Mouse (Mus musculus): Measurements from ENCODE around the gene Clic3. TPM values are rescaled to one million over a fixed set of nuclear protein-coding genes. Genes with fewer than 3 reads are reported as not detected.

Clic3 gene
- polyA plus RNA-seq, 1 experiment: 0.15 TPM

DNA sequence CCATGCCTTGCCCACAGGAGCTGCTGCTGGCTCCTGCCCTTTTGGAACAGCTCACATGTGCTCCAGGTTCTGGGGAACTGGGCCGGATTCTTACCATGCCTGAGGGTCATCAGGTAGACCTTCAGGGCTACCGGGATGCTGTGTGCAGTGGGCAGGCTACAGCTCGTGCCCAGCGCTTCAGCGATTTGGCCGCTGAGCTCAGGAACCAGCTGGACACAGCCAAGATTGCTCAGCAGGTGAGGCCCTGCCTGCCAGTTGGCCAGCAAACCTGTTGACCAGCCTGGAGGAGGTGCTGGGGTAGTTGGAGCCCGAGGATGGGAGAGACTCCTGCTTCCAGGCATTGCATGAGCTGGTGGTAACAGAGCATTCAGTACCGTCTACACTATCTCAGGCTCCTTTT is 22.3 kb upstream of the Clic3 start:
- peaks cover 7% of the 10 kb centered on the region for H3K27me3 ChIP-seq (ENCODE audit: control insufficient read depth, insufficient read depth, insufficient read length)
- no peak for TF ChIP-seq USF1 (IDR thresholded peaks at IDR 0.05; ENCODE audit: low read depth)
- no peak for TF ChIP-seq MYOD1 (IDR thresholded peaks at IDR 0.05; ENCODE audit: control insufficient read depth, insufficient read length, low read depth)
- TF ChIP-seq CEBPB (IDR thresholded peaks at IDR 0.05; ENCODE audit: low read depth): no peak
- no peak for TF ChIP-seq FOSL1 (IDR thresholded peaks at IDR 0.05; ENCODE audit: insufficient read depth, low read length, poor library complexity, severe bottlenecking)
- no peak for TF ChIP-seq MAX (IDR thresholded peaks at IDR 0.05)
- TF ChIP-seq CTCF (IDR thresholded peaks at IDR 0.05; ENCODE audit: control insufficient read depth, insufficient read depth, insufficient read length): no peak
- TF ChIP-seq MYOG (IDR thresholded peaks at IDR 0.05; ENCODE audit: control insufficient read depth, extremely low read depth, insufficient read length): no peak
- H3K4me3 ChIP-seq (ENCODE audit: insufficient read depth, poor library complexity, severe bottlenecking): no peak overlapping the region
- no peaks in the 10 kb centered on the region for H3K79me2 ChIP-seq (ENCODE audit: control insufficient read depth, insufficient read depth)
- H3K36me3 ChIP-seq (ENCODE audit: control insufficient read depth, insufficient read depth): no peaks in the 10 kb centered on the region
- H3K79me3 ChIP-seq (ENCODE audit: low read depth): no peaks in the 10 kb centered on the region
- H3ac ChIP-seq (ENCODE audit: control insufficient read depth, insufficient read length, low read depth): no peak overlapping the region

DNA sequence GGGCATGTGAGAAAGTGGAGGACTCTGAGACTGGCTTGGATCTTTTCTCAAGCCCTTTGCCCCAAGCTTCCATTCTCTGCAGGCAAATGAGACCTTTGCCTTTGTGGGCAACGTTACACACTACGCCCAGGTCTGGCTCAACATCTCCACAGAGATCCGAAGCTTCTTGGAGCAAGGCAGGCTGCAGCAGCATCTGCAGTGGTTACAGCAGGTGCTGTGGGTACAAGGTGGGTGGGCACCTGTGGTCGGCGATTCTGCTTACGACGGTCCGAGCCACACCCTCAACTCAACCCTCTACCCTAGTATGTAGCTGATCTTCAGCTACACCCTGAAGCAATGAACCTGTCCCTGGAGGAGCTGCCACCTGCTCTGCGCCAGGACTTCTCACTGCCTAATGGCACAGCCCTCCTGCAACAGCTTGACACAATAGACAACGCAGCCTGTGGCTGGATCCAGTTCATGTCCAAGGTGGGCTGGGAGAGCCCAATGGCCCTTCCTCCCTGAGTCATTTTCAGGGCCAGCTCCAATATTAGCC is 20.3 kb upstream of the Clic3 start:
- Histone ChIP-seq H3K79me2 (ENCODE audit: control insufficient read depth, insufficient read depth) (no peaks in the 10 kb centered on the region), H3K4me3 (ENCODE audit: insufficient read depth, poor library complexity, severe bottlenecking) (no peak overlapping the region), H3K36me3 (ENCODE audit: control insufficient read depth, insufficient read depth) (no peaks in the 10 kb centered on the region), H3ac (ENCODE audit: control insufficient read depth, insufficient read length, low read depth) (no peak overlapping the region), H3K27me3 (ENCODE audit: control insufficient read depth, insufficient read depth, insufficient read length) (no peaks in the 10 kb centered on the region), H3K79me3 (ENCODE audit: low read depth) (no peaks in the 10 kb centered on the region)
- TF ChIP-seq MYOG (IDR thresholded peaks at IDR 0.05; ENCODE audit: control insufficient read depth, extremely low read depth, insufficient read length) (no peak), MYOD1 (IDR thresholded peaks at IDR 0.05; ENCODE audit: control insufficient read depth, insufficient read length, low read depth) (no peak), CTCF (IDR thresholded peaks at IDR 0.05; ENCODE audit: control insufficient read depth, insufficient read depth, insufficient read length) (no peak), USF1 (IDR thresholded peaks at IDR 0.05; ENCODE audit: low read depth) (no peak), MAX (IDR thresholded peaks at IDR 0.05) (no peak), FOSL1 (IDR thresholded peaks at IDR 0.05; ENCODE audit: insufficient read depth, low read length, poor library complexity, severe bottlenecking) (no peak), CEBPB (IDR thresholded peaks at IDR 0.05; ENCODE audit: low read depth) (no peak)

DNA sequence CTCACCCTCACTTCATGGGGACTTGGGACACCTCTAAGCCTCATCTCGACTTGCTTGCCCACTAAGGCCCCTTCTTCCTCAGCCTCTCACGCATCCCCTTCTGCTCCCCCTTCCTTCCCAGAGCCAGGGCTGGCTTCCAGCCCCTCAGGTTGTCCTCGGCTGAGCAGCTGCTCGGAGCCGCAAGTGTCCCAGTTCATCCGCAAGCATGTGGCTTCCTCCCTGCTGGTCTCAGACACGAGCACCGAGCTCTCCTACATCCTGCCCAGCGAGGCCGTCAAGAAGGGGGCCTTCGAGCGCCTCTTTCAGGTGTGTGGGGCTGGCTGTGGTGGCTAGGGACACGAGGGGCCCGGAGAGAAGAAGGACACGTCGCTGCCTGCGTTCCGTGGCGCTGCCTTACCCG is 15.6 kb upstream of the Clic3 start:
- Histone ChIP-seq H3K36me3 (ENCODE audit: control insufficient read depth, insufficient read depth) (no peaks in the 10 kb centered on the region), H3ac (ENCODE audit: control insufficient read depth, insufficient read length, low read depth) (no peak overlapping the region), H3K79me2 (ENCODE audit: control insufficient read depth, insufficient read depth) (no peaks in the 10 kb centered on the region), H3K27me3 (ENCODE audit: control insufficient read depth, insufficient read depth, insufficient read length) (no peaks in the 10 kb centered on the region), H3K79me3 (ENCODE audit: low read depth) (no peaks in the 10 kb centered on the region), H3K4me3 (ENCODE audit: insufficient read depth, poor library complexity, severe bottlenecking) (no peak overlapping the region)
- TF ChIP-seq MYOG (IDR thresholded peaks at IDR 0.05; ENCODE audit: control insufficient read depth, extremely low read depth, insufficient read length) (no peak), MAX (IDR thresholded peaks at IDR 0.05) (no peak), FOSL1 (IDR thresholded peaks at IDR 0.05; ENCODE audit: insufficient read depth, low read length, poor library complexity, severe bottlenecking) (no peak), USF1 (IDR thresholded peaks at IDR 0.05; ENCODE audit: low read depth) (no peak), MYOD1 (IDR thresholded peaks at IDR 0.05; ENCODE audit: control insufficient read depth, insufficient read length, low read depth) (no peak), CTCF (IDR thresholded peaks at IDR 0.05; ENCODE audit: control insufficient read depth, insufficient read depth, insufficient read length) (no peak), CEBPB (IDR thresholded peaks at IDR 0.05; ENCODE audit: low read depth) (no peak)

DNA sequence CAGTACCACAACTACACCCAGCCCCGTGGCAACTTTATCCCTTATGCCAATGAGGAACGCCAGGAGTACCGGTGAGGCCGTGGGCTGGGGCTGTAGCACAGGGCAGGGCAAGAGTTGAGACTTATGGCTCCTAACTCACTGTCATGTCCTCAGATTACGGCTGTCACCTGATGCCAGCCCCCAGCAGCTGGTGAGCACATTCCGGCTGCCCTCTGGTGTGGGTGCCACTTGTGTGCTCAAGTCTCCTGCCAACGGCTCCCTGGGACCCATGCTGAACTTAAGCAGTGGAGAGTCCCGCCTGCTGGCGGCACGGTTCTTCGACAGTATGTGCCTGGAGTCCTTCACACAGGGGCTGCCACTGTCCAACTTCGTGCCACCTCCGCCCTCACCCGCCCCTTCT is 14.0 kb upstream of the Clic3 start:
- no peak overlapping the region for H3K4me3 ChIP-seq (ENCODE audit: insufficient read depth, poor library complexity, severe bottlenecking)
- no peaks in the 10 kb centered on the region for H3K36me3 ChIP-seq (ENCODE audit: control insufficient read depth, insufficient read depth)
- TF ChIP-seq MAX (IDR thresholded peaks at IDR 0.05) (no peak), MYOD1 (IDR thresholded peaks at IDR 0.05; ENCODE audit: control insufficient read depth, insufficient read length, low read depth) (no peak)
- H3ac ChIP-seq (ENCODE audit: control insufficient read depth, insufficient read length, low read depth): no peak overlapping the region
- no peaks in the 10 kb centered on the region for H3K79me2 ChIP-seq (ENCODE audit: control insufficient read depth, insufficient read depth)
- no peaks in the 10 kb centered on the region for H3K79me3 ChIP-seq (ENCODE audit: low read depth)
- H3K27me3 ChIP-seq (ENCODE audit: control insufficient read depth, insufficient read depth, insufficient read length): no peaks in the 10 kb centered on the region

DNA sequence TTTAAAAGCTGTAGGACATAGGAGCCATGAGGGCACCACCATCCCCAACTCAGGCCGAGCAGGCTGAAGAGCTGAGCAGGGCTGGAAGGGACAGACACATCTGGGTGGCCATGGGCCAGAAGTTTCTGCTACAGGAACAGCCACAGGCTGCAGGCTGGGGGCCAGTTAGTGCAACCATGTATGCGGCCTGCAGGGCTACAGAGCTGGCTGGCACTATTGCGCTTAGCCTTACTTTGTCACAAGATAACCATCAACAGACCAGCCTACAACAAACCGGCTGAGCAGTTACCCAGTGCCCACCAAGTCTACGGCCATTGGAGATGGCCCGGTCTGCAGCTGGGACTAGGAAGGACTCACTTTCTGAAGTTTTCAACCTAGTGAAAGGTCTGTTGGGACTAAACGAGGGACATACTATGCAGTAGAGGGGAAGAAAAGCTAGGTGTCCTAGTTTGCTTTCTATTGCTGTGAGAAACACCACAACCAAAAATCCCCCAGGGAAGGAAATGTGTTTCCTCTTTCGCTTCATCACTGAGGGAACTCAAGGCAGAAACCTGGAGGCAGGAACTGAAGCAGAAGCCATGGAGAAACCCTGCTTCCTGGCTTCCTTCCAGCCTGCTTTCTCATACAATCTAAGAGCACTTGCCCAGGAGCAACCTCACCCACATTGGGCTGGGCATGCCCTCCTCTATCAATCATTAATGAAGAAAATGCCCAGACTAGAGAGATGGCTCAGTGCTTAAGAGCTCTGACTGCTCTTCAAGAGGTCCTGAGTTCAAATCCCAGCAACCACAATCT is 5.6 kb upstream of the Clic3 start:
- no peak overlapping the region for H3K4me3 ChIP-seq (ENCODE audit: insufficient read depth, poor library complexity, severe bottlenecking)
- H3ac ChIP-seq (ENCODE audit: control insufficient read depth, insufficient read length, low read depth): no peak overlapping the region
- H3K79me2 ChIP-seq (ENCODE audit: control insufficient read depth, insufficient read depth): no peaks in the 10 kb centered on the region
- no peaks in the 10 kb centered on the region for H3K36me3 ChIP-seq (ENCODE audit: control insufficient read depth, insufficient read depth)
- no peaks in the 10 kb centered on the region for H3K27me3 ChIP-seq (ENCODE audit: control insufficient read depth, insufficient read depth, insufficient read length)
- no peaks in the 10 kb centered on the region for H3K79me3 ChIP-seq (ENCODE audit: low read depth)
- TF ChIP-seq MYOG (IDR thresholded peaks at IDR 0.05; ENCODE audit: control insufficient read depth, extremely low read depth, insufficient read length): no peak
- no peak for TF ChIP-seq CTCF (IDR thresholded peaks at IDR 0.05; ENCODE audit: control insufficient read depth, insufficient read depth, insufficient read length)
- no peak for TF ChIP-seq CEBPB (IDR thresholded peaks at IDR 0.05; ENCODE audit: low read depth)
- TF ChIP-seq FOSL1 (IDR thresholded peaks at IDR 0.05; ENCODE audit: insufficient read depth, low read length, poor library complexity, severe bottlenecking): no peak
- no peak for TF ChIP-seq USF1 (IDR thresholded peaks at IDR 0.05; ENCODE audit: low read depth)
- no peak for TF ChIP-seq MAX (IDR thresholded peaks at IDR 0.05)
- TF ChIP-seq MYOD1 (IDR thresholded peaks at IDR 0.05; ENCODE audit: control insufficient read depth, insufficient read length, low read depth): no peak

All from C2C12 (cell line).